Mouse (Mus musculus): Measurements from ENCODE around the gene Serinc3. TPM values are rescaled to one million over a fixed set of nuclear protein-coding genes. Genes with fewer than 3 reads are reported as not detected.

Gene Serinc3
- polyA plus RNA-seq, 1 experiment from 2014 or later, result 62.2 TPM

DNA sequence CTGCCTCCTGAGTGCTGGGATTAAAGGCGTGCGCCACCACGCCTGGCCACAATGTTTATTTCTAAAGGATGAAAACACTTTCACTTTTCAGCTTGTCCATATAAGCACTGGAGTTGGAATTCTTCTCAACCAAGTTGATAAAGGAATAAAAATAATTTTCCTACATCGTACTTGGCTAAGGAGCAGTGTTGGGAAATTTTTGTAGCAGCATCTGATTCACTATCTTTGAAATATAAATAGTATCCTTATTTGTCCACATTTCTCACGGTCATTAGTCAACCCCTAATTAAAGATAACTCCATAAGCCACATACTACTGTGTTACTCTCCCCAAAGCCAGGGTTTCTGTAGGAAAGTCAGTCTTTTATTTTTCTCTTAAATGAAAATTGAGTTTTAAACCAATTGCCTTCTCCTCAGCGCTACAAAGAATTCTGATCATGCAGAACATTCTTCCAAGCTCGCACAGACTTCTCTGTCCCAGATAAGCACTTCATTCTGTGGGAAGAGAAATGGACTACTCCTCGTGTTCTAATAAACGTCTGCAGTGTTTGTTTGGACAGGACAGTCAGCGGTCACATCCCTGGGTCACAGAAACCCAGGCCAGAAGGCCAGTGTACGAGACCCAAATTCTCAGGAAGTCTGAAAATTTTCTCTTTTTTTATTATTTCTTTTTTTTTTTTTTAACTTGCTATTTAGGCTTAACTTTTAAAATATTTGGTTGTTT is 26.1 kb upstream of the Serinc3 start:
- WGBS, result 60% methylated on average over 11 of the region's 11 CpGs
- H3K27ac ChIP-seq (ENCODE audit: low read length), result peak overlapping the region; percentile 47; the same call in 1 of the 2 replicates
- H3K9me3 ChIP-seq (replicated peaks; ENCODE audit: control insufficient read depth, low read length), result peaks cover 3% of the 10 kb centered on the region; the same call in 1 of the 2 replicates
- no peak overlapping the region for H3K4me2 ChIP-seq (ENCODE audit: low read depth, low read length)
- no peaks in the 10 kb centered on the region for H3K27me3 ChIP-seq (ENCODE audit: control insufficient read depth, insufficient read depth, low read length)
- no peak for ATAC-seq (ENCODE audit: insufficient read depth, low FRiP score)
- H3K4me3 ChIP-seq (replicated peaks; ENCODE audit: low read length), result no peak overlapping the region
- peaks cover 23% of the 10 kb centered on the region for H3K4me1 ChIP-seq (ENCODE audit: control insufficient read depth, insufficient read depth, low read length)
- H3K9ac ChIP-seq (ENCODE audit: low read length), result no peak overlapping the region
- H3K36me3 ChIP-seq (ENCODE audit: control insufficient read depth, insufficient read depth, low read length), result no peaks in the 10 kb centered on the region

DNA sequence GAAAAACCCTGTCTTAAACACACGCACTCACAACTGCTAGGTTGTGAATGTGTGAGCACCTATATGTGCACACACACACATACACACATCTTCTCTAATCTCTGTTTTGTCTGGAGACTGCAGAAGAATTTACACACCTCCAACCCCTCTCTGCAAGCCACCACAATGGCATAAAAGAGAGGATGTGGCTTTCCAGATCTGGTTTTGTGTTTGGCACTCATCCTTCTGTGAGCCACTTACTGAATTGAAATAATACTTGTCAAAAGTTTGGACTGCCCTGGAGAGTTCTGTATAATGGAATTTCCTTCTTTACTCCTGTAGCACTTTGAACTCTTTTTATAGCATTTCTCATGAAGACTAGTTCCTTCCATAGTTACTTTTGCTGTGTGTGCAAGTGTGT is 22.1 kb upstream of the Serinc3 start:
- Histone ChIP-seq H3K27ac (ENCODE audit: low read length) (no peak overlapping the region), H3K36me3 (ENCODE audit: control insufficient read depth, insufficient read depth, low read length) (no peaks in the 10 kb centered on the region), H3K4me2 (ENCODE audit: low read depth, low read length) (no peak overlapping the region), H3K4me1 (ENCODE audit: control insufficient read depth, insufficient read depth, low read length) (no peaks in the 10 kb centered on the region), H3K9ac (ENCODE audit: low read length) (no peak overlapping the region), H3K9me3 (replicated peaks; ENCODE audit: control insufficient read depth, low read length) (peaks cover 3% of the 10 kb centered on the region; the same call in 1 of the 2 replicates), H3K27me3 (ENCODE audit: control insufficient read depth, insufficient read depth, low read length) (no peaks in the 10 kb centered on the region), H3K4me3 (replicated peaks; ENCODE audit: low read length) (no peak overlapping the region)
- ATAC-seq (ENCODE audit: insufficient read depth, low FRiP score), result no peak; the same call in 1 of the 2 replicates
- WGBS, result 84% methylated on average over 1 of the region's 1 CpGs

- Histone ChIP-seq H3K4me3 (replicated peaks; ENCODE audit: low read length) (no peak overlapping the region), H3K4me1 (ENCODE audit: control insufficient read depth, insufficient read depth, low read length) (peaks cover 10% of the 10 kb centered on the region; the same call in 1 of the 2 replicates), H3K27ac (ENCODE audit: low read length) (no peak overlapping the region), H3K4me2 (ENCODE audit: low read depth, low read length) (no peak overlapping the region), H3K9me3 (replicated peaks; ENCODE audit: control insufficient read depth, low read length) (no peaks in the 10 kb centered on the region), H3K27me3 (ENCODE audit: control insufficient read depth, insufficient read depth, low read length) (no peaks in the 10 kb centered on the region), H3K36me3 (ENCODE audit: control insufficient read depth, insufficient read depth, low read length) (no peaks in the 10 kb centered on the region), H3K9ac (ENCODE audit: low read length) (no peak overlapping the region)
- no peak for ATAC-seq (ENCODE audit: insufficient read depth, low FRiP score)
- 64% methylated on average over 3 of the region's 3 CpGs for WGBS
These were observed 19.0 kb upstream of the Serinc3 start for GRCm38 (mm10) chr2:163663930-163664329.

- Histone ChIP-seq H3K4me3 (replicated peaks; ENCODE audit: low read length) (no peak overlapping the region), H3K9me3 (replicated peaks; ENCODE audit: control insufficient read depth, low read length) (no peaks in the 10 kb centered on the region), H3K4me1 (ENCODE audit: control insufficient read depth, insufficient read depth, low read length) (peaks cover 11% of the 10 kb centered on the region; the same call in 1 of the 2 replicates), H3K36me3 (ENCODE audit: control insufficient read depth, insufficient read depth, low read length) (no peaks in the 10 kb centered on the region), H3K27me3 (ENCODE audit: control insufficient read depth, insufficient read depth, low read length) (no peaks in the 10 kb centered on the region), H3K4me2 (ENCODE audit: low read depth, low read length) (no peak overlapping the region), H3K27ac (ENCODE audit: low read length) (no peak overlapping the region), H3K9ac (ENCODE audit: low read length) (no peak overlapping the region)
- no peak for ATAC-seq (ENCODE audit: insufficient read depth, low FRiP score)
- 67% methylated on average over 2 of the region's 2 CpGs for WGBS
These were observed 17.8 kb upstream of the Serinc3 start for GRCm38 (mm10) chr2:163662698-163663221.

DNA sequence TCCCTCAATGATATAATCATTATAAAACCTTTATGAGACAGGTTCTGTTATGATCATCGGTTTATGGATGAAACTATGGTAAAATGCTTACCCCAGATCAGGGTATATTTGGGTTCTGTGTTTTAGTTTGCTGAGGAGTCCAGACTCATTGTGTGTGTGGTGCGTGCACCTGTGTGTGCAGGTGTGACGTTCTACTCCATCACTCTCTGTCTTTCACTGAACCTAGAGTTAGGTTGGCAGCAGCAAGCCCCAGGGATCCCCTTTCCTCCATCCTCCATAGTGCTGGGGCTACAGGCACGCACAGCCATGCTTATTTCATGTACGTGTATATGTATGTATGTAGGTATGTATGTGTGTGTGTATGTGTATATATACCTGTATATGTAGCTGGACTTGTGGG is 17.1 kb upstream of the Serinc3 start:
- ATAC-seq (ENCODE audit: insufficient read depth, low FRiP score), result no peak
- no peaks in the 10 kb centered on the region for H3K27me3 ChIP-seq (ENCODE audit: control insufficient read depth, insufficient read depth, low read length)
- WGBS, result 92% methylated on average over 5 of the region's 5 CpGs

DNA sequence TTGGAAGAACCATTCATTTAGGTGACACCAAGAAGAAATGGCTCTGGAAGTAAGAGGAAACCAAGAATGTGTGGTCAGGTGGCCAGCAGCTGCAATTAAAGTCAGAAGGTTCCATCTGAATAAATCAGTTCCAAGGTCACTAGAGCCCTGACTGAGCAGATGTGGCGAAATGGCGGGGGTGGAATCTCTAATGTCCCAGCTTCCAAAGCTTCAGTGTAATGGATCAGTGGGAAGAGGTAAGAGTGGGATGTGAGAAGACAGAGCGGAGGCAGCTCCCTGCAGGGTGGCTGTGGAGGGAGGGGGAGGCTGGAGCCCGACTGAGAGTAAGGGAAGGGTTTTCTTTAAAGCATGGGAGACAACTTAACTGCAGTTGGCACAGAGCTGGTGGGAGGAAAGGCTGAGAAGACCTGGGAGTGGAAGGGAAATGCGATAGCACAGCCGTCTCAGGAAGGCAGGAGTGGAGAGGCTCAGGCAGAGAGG is 16.5 kb upstream of the Serinc3 start:
- no peak overlapping the region for H3K4me2 ChIP-seq (ENCODE audit: low read depth, low read length)
- no peaks in the 10 kb centered on the region for H3K36me3 ChIP-seq (ENCODE audit: control insufficient read depth, insufficient read depth, low read length)
- H3K4me3 ChIP-seq (replicated peaks; ENCODE audit: low read length), result no peak overlapping the region
- no peak overlapping the region for H3K27ac ChIP-seq (ENCODE audit: low read length)
- 61% methylated on average over 6 of the region's 6 CpGs for WGBS
- peaks cover 11% of the 10 kb centered on the region; the same call in 1 of the 2 replicates for H3K4me1 ChIP-seq (ENCODE audit: control insufficient read depth, insufficient read depth, low read length)
- no peaks in the 10 kb centered on the region for H3K27me3 ChIP-seq (ENCODE audit: control insufficient read depth, insufficient read depth, low read length)
- no peak for ATAC-seq (ENCODE audit: insufficient read depth, low FRiP score)
- no peak overlapping the region for H3K9ac ChIP-seq (ENCODE audit: low read length)
- no peaks in the 10 kb centered on the region for H3K9me3 ChIP-seq (replicated peaks; ENCODE audit: control insufficient read depth, low read length)

More for the DNA sequence above, 17.1 kb upstream of the Serinc3 start:
- Histone ChIP-seq H3K27ac (ENCODE audit: low read length) (no peak overlapping the region), H3K9ac (ENCODE audit: low read length) (no peak overlapping the region), H3K36me3 (ENCODE audit: control insufficient read depth, insufficient read depth, low read length) (no peaks in the 10 kb centered on the region), H3K4me3 (replicated peaks; ENCODE audit: low read length) (no peak overlapping the region), H3K9me3 (replicated peaks; ENCODE audit: control insufficient read depth, low read length) (no peaks in the 10 kb centered on the region), H3K4me1 (ENCODE audit: control insufficient read depth, insufficient read depth, low read length) (peaks cover 11% of the 10 kb centered on the region; the same call in 1 of the 2 replicates), H3K4me2 (ENCODE audit: low read depth, low read length) (no peak overlapping the region)

DNA sequence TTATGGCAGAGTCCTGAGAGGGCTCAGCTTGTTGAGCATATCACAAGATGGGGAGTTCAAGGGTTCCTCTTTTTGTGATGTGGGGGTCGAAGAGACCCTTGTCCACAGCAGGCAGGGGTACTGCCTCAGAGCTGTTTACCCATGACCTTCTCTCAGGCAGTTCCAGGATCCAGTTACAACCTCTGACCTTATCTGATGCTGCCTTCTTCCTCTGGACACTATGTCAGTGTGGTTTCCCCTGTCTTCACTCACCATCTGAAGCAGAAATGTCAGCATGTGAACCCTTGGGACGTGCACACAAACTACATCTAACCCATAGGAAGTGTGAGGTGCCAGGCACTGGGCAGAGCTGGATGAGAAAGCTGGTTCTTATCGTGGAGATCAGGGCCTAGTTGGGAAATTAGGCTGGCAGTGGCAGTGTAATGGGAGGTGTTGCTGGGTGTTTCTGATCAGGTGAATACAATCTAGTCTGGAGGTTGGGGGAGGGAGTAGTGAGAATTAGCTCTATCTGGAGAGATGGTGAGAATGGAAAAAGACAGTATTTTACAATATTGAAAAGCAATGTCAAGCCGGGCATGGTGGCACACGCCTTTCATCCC is 15.3 kb upstream of the Serinc3 start:
- ATAC-seq (ENCODE audit: insufficient read depth, low FRiP score), result no peak
- Histone ChIP-seq H3K9me3 (replicated peaks; ENCODE audit: control insufficient read depth, low read length) (no peaks in the 10 kb centered on the region), H3K4me1 (ENCODE audit: control insufficient read depth, insufficient read depth, low read length) (peaks cover 11% of the 10 kb centered on the region; the same call in 1 of the 2 replicates), H3K27ac (ENCODE audit: low read length) (no peak overlapping the region), H3K4me3 (replicated peaks; ENCODE audit: low read length) (no peak overlapping the region), H3K27me3 (ENCODE audit: control insufficient read depth, insufficient read depth, low read length) (no peaks in the 10 kb centered on the region), H3K4me2 (ENCODE audit: low read depth, low read length) (no peak overlapping the region), H3K9ac (ENCODE audit: low read length) (no peak overlapping the region), H3K36me3 (ENCODE audit: control insufficient read depth, insufficient read depth, low read length) (no peaks in the 10 kb centered on the region)
- WGBS, result 83% methylated on average over 5 of the region's 5 CpGs

DNA sequence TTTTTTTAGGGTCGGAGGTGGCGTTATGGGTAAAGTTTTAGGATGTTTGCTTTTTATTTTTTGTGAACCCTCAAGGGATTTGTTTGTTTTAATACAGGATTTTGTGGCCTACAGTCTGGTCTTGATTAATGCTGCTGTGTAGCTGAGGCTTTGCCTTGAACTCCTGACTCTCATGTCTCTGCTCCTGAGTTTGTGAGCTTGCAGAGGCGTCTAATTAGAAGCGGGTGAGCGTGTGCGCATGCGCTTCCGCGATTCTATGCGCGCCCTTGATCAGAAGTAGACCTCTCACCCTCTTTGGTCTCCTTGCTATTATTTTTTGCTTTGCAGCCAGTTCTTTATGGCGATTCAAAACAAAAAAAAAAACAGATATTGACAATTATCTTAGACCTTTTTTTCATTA is 14.5 kb upstream of the Serinc3 start:
- ATAC-seq (ENCODE audit: insufficient read depth, low FRiP score), result no peak
- peak overlapping the region; percentile 89 for H3K4me3 ChIP-seq (replicated peaks; ENCODE audit: low read length)

GRCm38 (mm10) chr2:163658941-163659340 is 14.0 kb upstream of the Serinc3 start:
- peaks cover 11% of the 10 kb centered on the region; the same call in 1 of the 2 replicates for H3K4me1 ChIP-seq (ENCODE audit: control insufficient read depth, insufficient read depth, low read length)
- H3K4me3 ChIP-seq (replicated peaks; ENCODE audit: low read length), result peak overlapping the region; percentile 89
- 3% methylated on average over 8 of the region's 8 CpGs for WGBS
- no peaks in the 10 kb centered on the region for H3K27me3 ChIP-seq (ENCODE audit: control insufficient read depth, insufficient read depth, low read length)
- H3K9ac ChIP-seq (ENCODE audit: low read length), result peak overlapping the region; percentile 91
- no peaks in the 10 kb centered on the region for H3K9me3 ChIP-seq (replicated peaks; ENCODE audit: control insufficient read depth, low read length)
- H3K4me2 ChIP-seq (ENCODE audit: low read depth, low read length), result peak overlapping the region; percentile 55
- peak overlapping the region; percentile 64 for H3K27ac ChIP-seq (ENCODE audit: low read length)
- ATAC-seq (ENCODE audit: insufficient read depth, low FRiP score), result no peak
- no peaks in the 10 kb centered on the region for H3K36me3 ChIP-seq (ENCODE audit: control insufficient read depth, insufficient read depth, low read length)

More for the DNA sequence above, 14.5 kb upstream of the Serinc3 start:
- H3K4me1 ChIP-seq (ENCODE audit: control insufficient read depth, insufficient read depth, low read length), result peaks cover 11% of the 10 kb centered on the region; the same call in 1 of the 2 replicates
- H3K9me3 ChIP-seq (replicated peaks; ENCODE audit: control insufficient read depth, low read length), result no peaks in the 10 kb centered on the region
- no peaks in the 10 kb centered on the region for H3K27me3 ChIP-seq (ENCODE audit: control insufficient read depth, insufficient read depth, low read length)
- H3K4me2 ChIP-seq (ENCODE audit: low read depth, low read length), result peak overlapping the region; percentile 55
- H3K27ac ChIP-seq (ENCODE audit: low read length), result no peak overlapping the region
- H3K36me3 ChIP-seq (ENCODE audit: control insufficient read depth, insufficient read depth, low read length), result no peaks in the 10 kb centered on the region
- 82% methylated on average over 12 of the region's 12 CpGs for WGBS
- peak overlapping the region; percentile 91 for H3K9ac ChIP-seq (ENCODE audit: low read length)

Data from stomach, embryonic 16.5 days (tissue).